Mouse (Mus musculus) left cerebral cortex, postnatal 25 days (tissue): Measurements from ENCODE around the gene Adamts3. TPM values are rescaled to one million over a fixed set of nuclear protein-coding genes. Genes with fewer than 3 reads are reported as not detected.

Experiments
- DNase-seq, 2 experiments: peaks; one replicate each; pipeline ENCODE4 v3.0.0; 2022; ENCODE audit warnings: low spot score in 2 of 2, mixed read lengths in 1 of 2
- intact Hi-C: fragments of 180-260 bp; cut with DNase I; formaldehyde crosslinking; loops from one replicate; pipeline ENCODE4 v1.15.1; 2025
- total RNA-seq, 2 experiments: library from RNA; stranded (reverse); gene quantifications; 2 replicates each; pipeline ENCODE4 v1.2.3; 2021

Gene Adamts3
- total RNA-seq, 2 experiments from 2014 or later: 22.2 to 35.9 TPM

GRCm38 (mm10) chr5:89730411-89730810 is 152.7 kb downstream of the Adamts3 start:
- intact Hi-C loops: no loop called here
- DNase-seq: no peak

- DNase-seq: no peak
- intact Hi-C loops: no loop called here
Measured at GRCm38 (mm10) chr5:89728117-89728516, 155.0 kb downstream of the Adamts3 start.

GRCm38 (mm10) chr5:89727497-89728057 is 155.6 kb downstream of the Adamts3 start:
- intact Hi-C loops: no loop called here
- DNase-seq: peak in 1 of 2 experiments; percentile 22

GRCm38 (mm10) chr5:89714552-89714951 is 168.6 kb downstream of the Adamts3 start:
- DNase-seq: peak in 1 of 2 experiments; percentile 38
- intact Hi-C loops: loop anchor here (2.0 to 5.0 kb wide), 2 partner anchors 318 to 480 kb away; no protein-coding TSS in a partner anchor

GRCm38 (mm10) chr5:89711116-89711859 is 171.8 kb downstream of the Adamts3 start:
- intact Hi-C loops: loop anchor here (5.0 kb wide), 1 partner anchor 321 kb away; no protein-coding TSS in a partner anchor
- peak in 1 of 2 experiments; percentile 47 for DNase-seq

GRCm38 (mm10) chr5:89709459-89709858 is 173.7 kb downstream of the Adamts3 start:
- no peak for DNase-seq
- intact Hi-C loops: no loop called here

GRCm38 (mm10) chr5:89704264-89704663 is 178.9 kb downstream of the Adamts3 start:
- intact Hi-C loops: no loop called here
- peak; percentile 21 to 39 for DNase-seq

- intact Hi-C loops: no loop called here
- peak; percentile 75 to 78 for DNase-seq
Measured at GRCm38 (mm10) chr5:89701241-89702007, 181.7 kb downstream of the Adamts3 start.

GRCm38 (mm10) chr5:89687826-89688225 is 195.3 kb downstream of the Adamts3 start:
- intact Hi-C loops: no loop called here
- DNase-seq: no peak

- intact Hi-C loops: loop anchor here (1.0 to 10.0 kb wide), 3 partner anchors 137 to 269 kb away; no protein-coding TSS in a partner anchor
- DNase-seq: peak; percentile 52 to 67
Measured at GRCm38 (mm10) chr5:89679871-89680536, 203.1 kb downstream of the Adamts3 start.

- intact Hi-C loops: loop anchor here (2.0 to 10.0 kb wide), 2 partner anchors 233 to 267 kb away; no protein-coding TSS in a partner anchor
- DNase-seq: no peak
Measured at GRCm38 (mm10) chr5:89678148-89678547, 205.0 kb downstream of the Adamts3 start.

GRCm38 (mm10) chr5:89674066-89674848 is 208.9 kb downstream of the Adamts3 start:
- intact Hi-C loops: loop anchor here (10.0 kb wide), 1 partner anchor 229 kb away; no protein-coding TSS in a partner anchor
- no peak for DNase-seq

- no peak for DNase-seq
- intact Hi-C loops: loop anchor here (10.0 kb wide), 1 partner anchor 228 kb away; no protein-coding TSS in a partner anchor
Measured at GRCm38 (mm10) chr5:89672950-89673349, 210.2 kb downstream of the Adamts3 start.

GRCm38 (mm10) chr5:89654327-89654726 is 228.8 kb downstream of the Adamts3 start:
- intact Hi-C loops: no loop called here
- DNase-seq: no peak

GRCm38 (mm10) chr5:89653862-89654261 is 229.3 kb downstream of the Adamts3 start:
- intact Hi-C loops: no loop called here
- DNase-seq: no peak

- peak in 1 of 2 experiments; percentile 28 for DNase-seq
- intact Hi-C loops: no loop called here
Measured at GRCm38 (mm10) chr5:89646940-89647339, 236.2 kb downstream of the Adamts3 start.

- no peak for DNase-seq
- intact Hi-C loops: no loop called here
Measured at GRCm38 (mm10) chr5:89635434-89635833, 247.7 kb downstream of the Adamts3 start.

GRCm38 (mm10) chr5:89631599-89631998 is 251.5 kb downstream of the Adamts3 start:
- DNase-seq: peak; percentile 31 to 84
- intact Hi-C loops: no loop called here
